ENCODE assay signal across 32 mouse cellular contexts in the genomic region with DNA sequence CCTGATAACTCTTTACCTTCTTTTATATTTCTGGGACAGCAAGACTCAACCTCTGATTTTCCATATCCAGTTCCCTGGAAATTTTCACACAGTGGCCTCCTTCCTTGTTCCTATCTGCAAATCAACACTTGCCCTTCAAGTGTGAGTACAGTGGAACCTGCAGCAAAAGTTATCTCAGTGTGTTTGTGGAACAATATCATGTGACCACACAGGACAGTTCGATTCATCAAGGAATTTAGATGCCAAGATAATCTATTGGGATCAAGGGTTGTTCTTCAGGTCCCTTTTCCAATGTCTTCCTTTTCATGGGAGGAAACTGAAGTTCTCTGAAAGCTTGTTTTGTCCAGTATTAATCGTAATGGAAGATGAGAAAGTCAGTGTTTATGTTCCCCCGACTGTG.
"Had no signal": no experiment of that assay in that cellular context is flagged by ENCODE, and none has a peak within 500 bp of the region (broad histone marks: within the 10 kb centered on the region; RNA-seq: fewer than 3 reads in every experiment).

No protein-coding gene starts in this region.

- H3K27ac ChIP-seq: limb, embryonic 10.5 days; limb, embryonic 12.5 days; limb, embryonic 13.5 days; limb, embryonic 15.5 days; liver, embryonic 12.5 days; liver, embryonic 13.5 days; liver, embryonic 14.5 days; liver, embryonic 15.5 days; lung, embryonic 15.5 days; macrophage; midbrain, embryonic 10.5 days; midbrain, embryonic 12.5 days; midbrain, embryonic 13.5 days; midbrain, embryonic 15.5 days; neural tube, embryonic 12.5 days; neural tube, embryonic 13.5 days had no signal

- H3K4me2 ChIP-seq: limb, embryonic 12.5 days; limb, embryonic 13.5 days; limb, embryonic 15.5 days; liver, embryonic 11.5 days; liver, embryonic 12.5 days; liver, embryonic 13.5 days; liver, embryonic 15.5 days; lung, embryonic 14.5 days; lung, embryonic 15.5 days; midbrain, embryonic 11.5 days; midbrain, embryonic 12.5 days; midbrain, embryonic 13.5 days; midbrain, embryonic 15.5 days; neural tube, embryonic 12.5 days; neural tube, embryonic 13.5 days had no signal

- ATAC-seq: liver, embryonic 12.5 days; lung, postnatal 0 days; midbrain, embryonic 13.5 days; midbrain, embryonic 15.5 days; midbrain, embryonic 16.5 days had no signal

- H3K36me3 ChIP-seq: limb, embryonic 12.5 days; limb, embryonic 13.5 days; limb, embryonic 15.5 days; liver, embryonic 12.5 days; liver, embryonic 13.5 days; liver, embryonic 15.5 days; lung, embryonic 15.5 days; midbrain, embryonic 10.5 days; midbrain, embryonic 12.5 days; midbrain, embryonic 13.5 days; midbrain, embryonic 15.5 days; neural tube, embryonic 12.5 days; neural tube, embryonic 13.5 days had no signal

- H3K9me3 ChIP-seq: limb, embryonic 10.5 days; limb, embryonic 12.5 days; limb, embryonic 13.5 days; limb, embryonic 15.5 days; liver, embryonic 12.5 days; liver, embryonic 13.5 days; liver, embryonic 15.5 days; lung, embryonic 15.5 days; midbrain, embryonic 10.5 days; midbrain, embryonic 12.5 days; midbrain, embryonic 13.5 days; midbrain, embryonic 15.5 days; neural tube, embryonic 12.5 days; neural tube, embryonic 13.5 days had no signal

- H3K27me3 ChIP-seq: limb, embryonic 12.5 days; limb, embryonic 13.5 days; limb, embryonic 15.5 days; liver, embryonic 12.5 days; liver, embryonic 13.5 days; liver, embryonic 15.5 days; lung, embryonic 15.5 days; megakaryocyte, embryonic 14.5 days; midbrain, embryonic 12.5 days; midbrain, embryonic 13.5 days; midbrain, embryonic 15.5 days; neural tube, embryonic 12.5 days; neural tube, embryonic 13.5 days had no signal

- H3K9ac ChIP-seq: limb, embryonic 12.5 days; limb, embryonic 13.5 days; limb, embryonic 15.5 days; liver, embryonic 12.5 days; liver, embryonic 13.5 days; liver, embryonic 14.5 days; liver, embryonic 15.5 days; lung, embryonic 14.5 days; lung, embryonic 15.5 days; midbrain, embryonic 12.5 days; midbrain, embryonic 13.5 days; midbrain, embryonic 15.5 days; neural tube, embryonic 12.5 days; neural tube, embryonic 13.5 days had no signal

- H3K4me1 ChIP-seq: limb, embryonic 15.5 days; liver, embryonic 12.5 days; liver, embryonic 13.5 days; liver, embryonic 15.5 days; lung, embryonic 15.5 days; megakaryocyte, embryonic 14.5 days; midbrain, embryonic 15.5 days; neural tube, embryonic 12.5 days had no signal

- H3K4me3 ChIP-seq: limb, embryonic 10.5 days; limb, embryonic 12.5 days; limb, embryonic 13.5 days; limb, embryonic 15.5 days; liver, embryonic 12.5 days; liver, embryonic 13.5 days; liver, embryonic 15.5 days; lung, embryonic 15.5 days; megakaryocyte, embryonic 14.5 days; midbrain, embryonic 10.5 days; midbrain, embryonic 12.5 days; midbrain, embryonic 13.5 days; midbrain, embryonic 15.5 days; myocyte; neural tube, embryonic 12.5 days; neural tube, embryonic 13.5 days had no signal

- DNase-seq: left cerebral cortex, postnatal 4 days; liver; liver, embryonic 13.5 days; lung, adult 18-20 months; lung, adult 2 months; lung, embryonic 14.5 days; lung, postnatal 10 days; lung, postnatal 14 days; lung, postnatal 36 days; lung, postnatal 4 days; midbrain, embryonic 14.5 days had no signal
